Mouse (Mus musculus): ENCODE measurements at regions not wholly inside any gene's neighbourhood (a gene's known extent, or its start where the extent isn't known, plus 50 kb on each side); places are given as distances from the start of the nearest gene placed in this dataset.

GRCm38 (mm10) chr8:80422190-80422589 is 71.4 kb upstream of the Gypa start:
- no peak for DNase-seq (ENCODE audit: low spot score in 2 of 2)

GRCm38 (mm10) chr8:80416121-80416520 is 77.5 kb upstream of the Gypa start:
- DNase-seq (ENCODE audit: low spot score in 2 of 2), result no peak

GRCm38 (mm10) chr8:80399594-80400207 is 93.9 kb upstream of the Gypa start:
- DNase-seq (ENCODE audit: low spot score in 2 of 2), result no peak

- DNase-seq (ENCODE audit: low spot score in 2 of 2), result no peak
These were observed 98.6 kb upstream of the Gypa start for GRCm38 (mm10) chr8:80395010-80395409.

GRCm38 (mm10) chr8:80393111-80393510 is 100.5 kb upstream of the Gypa start:
- no peak for DNase-seq (ENCODE audit: low spot score in 2 of 2)

- DNase-seq (ENCODE audit: low spot score in 2 of 2), result no peak
These were observed 124.4 kb upstream of the Gypa start for GRCm38 (mm10) chr8:80369221-80369620.

- no peak for DNase-seq (ENCODE audit: low spot score in 2 of 2)
These were observed 129.5 kb upstream of the Gypa start for GRCm38 (mm10) chr8:80364059-80364458.

- DNase-seq (ENCODE audit: low spot score in 2 of 2), result no peak
These were observed 150.3 kb upstream of the Gypa start for GRCm38 (mm10) chr8:80343299-80343698.

- DNase-seq (ENCODE audit: low spot score in 2 of 2), result no peak
These were observed 155.7 kb upstream of the Gypa start for GRCm38 (mm10) chr8:80337872-80338271.

GRCm38 (mm10) chr8:80328676-80329075 is 164.9 kb upstream of the Gypa start:
- no peak for DNase-seq (ENCODE audit: low spot score in 2 of 2)

- DNase-seq (ENCODE audit: low spot score in 2 of 2), result no peak
These were observed 167.7 kb upstream of the Gypa start for GRCm38 (mm10) chr8:80325859-80326258.

GRCm38 (mm10) chr8:80325132-80325531 is 168.4 kb upstream of the Gypa start:
- peak; percentile 4 to 10 for DNase-seq (ENCODE audit: low spot score in 2 of 2)

- no peak for DNase-seq (ENCODE audit: low spot score in 2 of 2)
These were observed 175.2 kb upstream of the Gypa start for GRCm38 (mm10) chr8:80318231-80318870.

- no peak for DNase-seq (ENCODE audit: low spot score in 2 of 2)
These were observed 178.2 kb upstream of the Gypa start for GRCm38 (mm10) chr8:80315371-80315770.

- DNase-seq (ENCODE audit: low spot score in 2 of 2), result peak in 1 of 2 experiments; percentile 2
These were observed 178.8 kb upstream of the Gypa start for GRCm38 (mm10) chr8:80314826-80315225.

- no peak for DNase-seq (ENCODE audit: low spot score in 2 of 2)
These were observed 179.5 kb upstream of the Gypa start for GRCm38 (mm10) chr8:80313883-80314635.

- DNase-seq (ENCODE audit: low spot score in 2 of 2), result no peak
These were observed 185.8 kb upstream of the Gypa start for GRCm38 (mm10) chr8:80307761-80308160.

- DNase-seq (ENCODE audit: low spot score in 2 of 2), result no peak
These were observed 195.0 kb upstream of the Gypa start for GRCm38 (mm10) chr8:80298596-80298995.

GRCm38 (mm10) chr8:80290311-80290710 is 203.3 kb upstream of the Gypa start:
- DNase-seq (ENCODE audit: low spot score in 2 of 2), result no peak

- DNase-seq (ENCODE audit: low spot score in 2 of 2), result no peak
These were observed 204.3 kb upstream of the Gypa start for GRCm38 (mm10) chr8:80289282-80289681.

- no peak for DNase-seq (ENCODE audit: low spot score in 2 of 2)
These were observed 211.2 kb upstream of the Hhip start for GRCm38 (mm10) chr8:80268910-80269460.

- no peak for DNase-seq (ENCODE audit: low spot score in 2 of 2)
These were observed 207.1 kb upstream of the Hhip start for GRCm38 (mm10) chr8:80264915-80265314.

All from heart, adult 9 months (tissue).